Mouse (Mus musculus) CH12.LX (cell line): ENCODE results near the gene Tdrd7.

Source experiments
- BHLHE40 ChIP-seq: IDR thresholded peaks from 2 replicates; pipeline ENCODE4 v1.6.1; 2011; ENCODE audit warnings: mild to moderate bottlenecking, low read depth, low read length, improper control_type of control experiment
- CHD2 ChIP-seq: IDR thresholded peaks from 2 replicates; pipeline ENCODE4 v1.6.1; 2011; ENCODE audit warnings: low read length, improper control_type of control experiment
- CTCF ChIP-seq, 2 experiments: IDR thresholded peaks in 1 of 2; conservative IDR thresholded peaks in 1 of 2; 2 replicates each; pipeline ENCODE4 v1.5.1; 2011 to 2012; ENCODE audit warnings: low read depth in 2 of 2, low read length in 2 of 2, improper control_type of control experiment in 1 of 2, inconsistent platforms in 1 of 2, mild to moderate bottlenecking in 1 of 2, moderate library complexity in 1 of 2
- E2F4 ChIP-seq: IDR thresholded peaks from 2 replicates; pipeline ENCODE4 v1.6.1; 2011; ENCODE audit warnings: low read depth, low read length, improper control_type of control experiment; ENCODE audit not compliant: insufficient replicate concordance
- EP300 ChIP-seq: IDR thresholded peaks from 2 replicates; pipeline ENCODE4 v1.6.1; 2011; ENCODE audit warnings: low read length, improper control_type of control experiment
- HCFC1 ChIP-seq: IDR thresholded peaks from 2 replicates; pipeline ENCODE4 v1.6.1; 2012; ENCODE audit warnings: low read depth, mild to moderate bottlenecking, inconsistent platforms, low read length, improper control_type of control experiment
- JUN ChIP-seq: IDR thresholded peaks from 2 replicates; pipeline ENCODE4 v1.6.1; 2011; ENCODE audit warnings: low read depth, mild to moderate bottlenecking, low read length, improper control_type of control experiment, moderate library complexity; ENCODE audit not compliant: insufficient read depth
- KAT2A ChIP-seq: IDR thresholded peaks from 2 replicates; pipeline ENCODE4 v1.6.1; 2012; ENCODE audit warnings: low read length, improper control_type of control experiment, inconsistent platforms; ENCODE audit not compliant: insufficient replicate concordance
- TBP ChIP-seq: conservative IDR thresholded peaks from 2 replicates; pipeline ENCODE4 v1.6.1; 2011; ENCODE audit warnings: low read depth, low read length, improper control_type of control experiment
- TCF12 ChIP-seq: IDR thresholded peaks from 2 replicates; pipeline ENCODE4 v1.6.1; 2014; ENCODE audit warnings: low read depth, mild to moderate bottlenecking, inconsistent platforms, low read length, improper control_type of control experiment
- UBTF ChIP-seq: IDR thresholded peaks from 2 replicates; pipeline ENCODE4 v1.6.1; 2012; ENCODE audit warnings: low read depth, mild to moderate bottlenecking, inconsistent platforms, low read length, improper control_type of control experiment, moderate library complexity
- ZC3H11A ChIP-seq: IDR thresholded peaks from 2 replicates; pipeline ENCODE4 v1.6.1; 2012; ENCODE audit warnings: low read depth, mild to moderate bottlenecking, inconsistent platforms, low read length, improper control_type of control experiment
- ZNF384 ChIP-seq: IDR thresholded peaks from 2 replicates; pipeline ENCODE4 v1.6.1; 2012; ENCODE audit warnings: low read depth, low read length, improper control_type of control experiment, inconsistent platforms

GRCm38 (mm10) chr4:46025893-46026292 lies 60.8 kb downstream of the Tdrd7 start:
- TF ChIP-seq ZNF384 (no peak), JUN (no peak), E2F4 (no peak), HCFC1 (no peak), EP300 (no peak), CHD2 (no peak), TCF12 (no peak), KAT2A (no peak), CTCF (conservative IDR thresholded peaks at IDR 0.05 in 1 of 2, IDR thresholded peaks at IDR 0.05 in 1 of 2; ENCODE audit: low read depth in 2 of 2, low read length in 2 of 2) (peak; percentile 14 to 75; a peak in 2 of 4 replicates), BHLHE40 (no peak), UBTF (no peak), ZC3H11A (no peak), TBP (no peak)
